Mouse (Mus musculus): ENCODE measurements around the gene Lingo3.
A peak's percentile ranks its signal among the peaks of the same experiment; 100 is the strongest.

DNA sequence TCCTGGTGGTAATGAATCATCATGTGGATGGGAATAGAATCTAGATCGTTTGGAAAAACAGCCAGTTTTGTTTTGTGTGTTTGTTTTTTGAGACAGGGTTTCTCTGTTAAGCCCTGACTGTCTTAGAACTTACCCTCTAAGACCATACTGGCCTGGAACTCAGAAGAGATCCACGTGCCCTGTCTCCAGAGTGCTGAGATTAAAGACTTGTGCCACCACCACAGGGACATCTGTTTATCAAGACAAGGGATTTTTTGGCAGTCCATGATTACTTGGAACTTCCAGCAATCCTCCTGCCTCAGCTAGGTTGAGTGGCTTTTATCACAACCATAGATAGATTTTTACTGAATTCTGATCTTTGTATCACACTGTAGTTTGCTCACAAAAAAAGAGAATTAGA lies 19.0 kb downstream of the Lingo3 start:
- TF ChIP-seq CTCF (IDR thresholded peaks at IDR 0.05 in 2 of 3, conservative IDR thresholded peaks at IDR 0.05 in 1 of 3; ENCODE audit: control insufficient read depth in 1 of 3, insufficient read depth in 1 of 3, low read depth in 2 of 3, low read length in 3 of 3, poor library complexity in 1 of 3, severe bottlenecking in 1 of 3) (no peak), EP300 (IDR thresholded peaks at IDR 0.05; ENCODE audit: low read depth in 1 of 2, low read length in 2 of 2) (no peak), SMC3 (IDR thresholded peaks at IDR 0.05; ENCODE audit: low read depth, low read length) (no peak), ETS1 (IDR thresholded peaks at IDR 0.05; ENCODE audit: low read depth, low read length) (no peak), GATA1 (IDR thresholded peaks at IDR 0.05; ENCODE audit: low read depth, low read length) (0 out of 2 replicates have a peak, but pooled peaks have one; percentile 31), ELF1 (IDR thresholded peaks at IDR 0.05; ENCODE audit: low read depth, low read length) (no peak), POLR2A (IDR thresholded peaks at IDR 0.05; ENCODE audit: control insufficient read depth in 1 of 2, insufficient read depth in 1 of 2, low read depth in 1 of 2, low read length in 2 of 2, poor library complexity in 1 of 2) (no peak), MAX (IDR thresholded peaks at IDR 0.05; ENCODE audit: low read length) (no peak; the same call in 1 of the 2 replicates), POLR2AphosphoS5 (IDR thresholded peaks at IDR 0.05; ENCODE audit: borderline replicate concordance, low read depth, low read length) (no peak), JUND (IDR thresholded peaks at IDR 0.05; ENCODE audit: low read depth, low read length) (no peak), TAL1 (IDR thresholded peaks at IDR 0.05; ENCODE audit: low read length) (peak; percentile 58), GABPA (IDR thresholded peaks at IDR 0.05; ENCODE audit: low read depth, low read length) (no peak)

Measured in MEL (cell line).